Mouse (Mus musculus): ENCODE data around the gene Sf3b1. TPM values are rescaled to one million over a fixed set of nuclear protein-coding genes. Genes with fewer than 3 reads are reported as not detected.

Gene Sf3b1
- total and polyA plus RNA-seq, 3 experiments, result 111 to 167 (median 118) TPM

DNA sequence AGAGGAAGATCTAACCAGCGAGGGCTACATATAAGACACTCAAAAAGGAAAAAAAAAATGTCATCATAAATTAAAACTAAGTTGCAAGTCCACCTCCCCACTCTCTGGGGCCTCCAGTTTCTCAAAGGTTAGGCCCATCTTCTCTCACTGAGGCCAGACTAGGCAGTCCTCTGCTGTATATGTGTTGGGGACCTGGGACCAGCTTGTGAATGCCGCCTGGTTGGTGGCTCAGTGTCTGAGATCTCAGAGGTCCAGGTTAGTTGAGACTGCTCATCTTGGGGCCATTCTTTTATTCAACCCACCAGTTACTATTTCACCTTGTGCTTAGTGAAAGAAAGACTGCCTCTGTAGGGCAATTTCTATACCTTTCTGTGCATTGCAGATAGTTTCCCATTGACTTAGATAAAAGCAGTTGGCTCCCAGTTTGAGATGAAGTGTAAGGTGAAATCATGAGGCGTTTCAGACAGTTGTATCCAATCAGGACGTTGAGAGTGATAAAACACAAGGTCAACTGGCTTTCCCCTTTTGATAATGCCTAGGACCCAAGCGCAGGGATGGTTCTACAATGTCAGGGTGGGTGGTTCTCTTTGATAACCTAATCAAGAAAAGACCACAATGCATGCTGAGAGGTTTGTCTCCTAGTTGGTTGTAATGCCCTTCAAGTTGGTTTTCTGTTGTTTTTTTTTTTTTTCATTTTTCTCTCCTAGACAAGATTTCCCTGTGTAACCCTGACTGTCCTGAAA lies 48.5 kb upstream of the Sf3b1 start (continued):
- TF ChIP-seq MXI1 (IDR thresholded peaks at IDR 0.05; ENCODE audit: low read depth, low read length) (peak; percentile 55; the same call in 1 of the 2 replicates), MYC (IDR thresholded peaks at IDR 0.05; ENCODE audit: low read depth, low read length) (peak; percentile 79), JUND (IDR thresholded peaks at IDR 0.05; ENCODE audit: low read depth, low read length) (no peak), TAL1 (IDR thresholded peaks at IDR 0.05; ENCODE audit: low read length) (peak; percentile 79), EP300 (IDR thresholded peaks at IDR 0.05; ENCODE audit: low read depth in 1 of 2, low read length in 2 of 2) (peak; percentile 94 to 97), ELF1 (IDR thresholded peaks at IDR 0.05; ENCODE audit: low read depth, low read length) (no peak), POLR2AphosphoS5 (IDR thresholded peaks at IDR 0.05; ENCODE audit: borderline replicate concordance, low read depth, low read length) (no peak), MYB (IDR thresholded peaks at IDR 0.05; ENCODE audit: low read depth, low read length) (peak; percentile 88), CHD2 (IDR thresholded peaks at IDR 0.05; ENCODE audit: low read length) (peak; percentile 52; the same call in 1 of the 2 replicates), HCFC1 (IDR thresholded peaks at IDR 0.05; ENCODE audit: low read depth, low read length) (no peak), KAT2A (conservative IDR thresholded peaks at IDR 0.05; ENCODE audit: low read depth, low read length) (peak; percentile 19; the same call in 1 of the 2 replicates), CHD1 (IDR thresholded peaks at IDR 0.05; ENCODE audit: low read depth, low read length) (no peak), CTCF (IDR thresholded peaks at IDR 0.05 in 2 of 3, conservative IDR thresholded peaks at IDR 0.05 in 1 of 3; ENCODE audit: control insufficient read depth in 1 of 3, insufficient read depth in 1 of 3, low read depth in 2 of 3, low read length in 3 of 3, poor library complexity in 1 of 3, severe bottlenecking in 1 of 3) (no peak), TCF12 (IDR thresholded peaks at IDR 0.05; ENCODE audit: low read depth, low read length) (peak; percentile 92), ZNF384 (IDR thresholded peaks at IDR 0.05; ENCODE audit: low read depth, low read length) (peak; percentile 94), ETS1 (IDR thresholded peaks at IDR 0.05; ENCODE audit: low read depth, low read length) (peak; percentile 81), MAX (IDR thresholded peaks at IDR 0.05; ENCODE audit: low read length) (peak; percentile 66; the same call in 1 of the 2 replicates), MEF2A (IDR thresholded peaks at IDR 0.05; ENCODE audit: extremely low read depth, insufficient replicate concordance, low read depth, low read length, poor library complexity, severe bottlenecking) (no peak), TBP (IDR thresholded peaks at IDR 0.05; ENCODE audit: low read depth, low read length) (peak; percentile 41; the same call in 1 of the 2 replicates), RAD21 (IDR thresholded peaks at IDR 0.05; ENCODE audit: low read depth, low read length) (no peak), USF2 (IDR thresholded peaks at IDR 0.05; ENCODE audit: borderline replicate concordance in 1 of 2, insufficient read depth in 1 of 2, low read depth in 1 of 2, low read length in 2 of 2) (no peak), MAFK (IDR thresholded peaks at IDR 0.05; ENCODE audit: borderline replicate concordance, low read depth, low read length) (0 out of 2 replicates have a peak, but pooled peaks have one; percentile 58), GATA1 (IDR thresholded peaks at IDR 0.05; ENCODE audit: low read depth, low read length) (peak; percentile 94)

Data from MEL (cell line).